Mouse (Mus musculus) CD8-positive naive resting alpha-beta T cell, adult 2 months (primary cell): Measurements from ENCODE around the gene Tdrd1.
"Not testable (repeated sequence)": the region's sequence is repeated elsewhere in the genome, so short reads cannot be mapped to it uniquely, and the experiment has no call there.

Experiments used
- DNase-seq, 2 experiments: peaks; one replicate each; pipeline ENCODE4 v3.0.0; 2022; ENCODE audit warnings: low read depth in 2 of 2, low spot score in 2 of 2

Tdrd1 gene

GRCm38 (mm10) chr19:56826047-56826631 is at the start of gene Tdrd1:
Gene Tdrd1 (plus strand): TSS chr19:56826209.
- DNase-seq: no peak

- DNase-seq: peak in 1 of 2 experiments; percentile 8
These were observed 49.2 kb upstream of the Tdrd1 start for GRCm38 (mm10) chr19:56776719-56777382.

- not testable (repeated sequence) for DNase-seq
These were observed 47.5 kb upstream of the Tdrd1 start for GRCm38 (mm10) chr19:56778532-56778931.

GRCm38 (mm10) chr19:56787911-56788310 is 38.1 kb upstream of the Tdrd1 start:
- DNase-seq: no peak

GRCm38 (mm10) chr19:56788952-56789351 is 37.1 kb upstream of the Tdrd1 start:
- DNase-seq: no peak

- DNase-seq: no peak
These were observed 28.6 kb upstream of the Tdrd1 start for GRCm38 (mm10) chr19:56797376-56797775.

- DNase-seq: no peak
These were observed 25.8 kb upstream of the Tdrd1 start for GRCm38 (mm10) chr19:56800226-56800625.

- no peak for DNase-seq
These were observed 24.9 kb upstream of the Tdrd1 start for GRCm38 (mm10) chr19:56800930-56801655.

- no peak for DNase-seq
These were observed 24.2 kb upstream of the Tdrd1 start for GRCm38 (mm10) chr19:56801656-56802351.

- no peak for DNase-seq
These were observed 23.7 kb upstream of the Tdrd1 start for GRCm38 (mm10) chr19:56802352-56802746.

GRCm38 (mm10) chr19:56805366-56805765 is 20.6 kb upstream of the Tdrd1 start:
- no peak for DNase-seq

GRCm38 (mm10) chr19:56807122-56807521 is 18.9 kb upstream of the Tdrd1 start:
- DNase-seq: no peak

- no peak for DNase-seq
These were observed 17.2 kb upstream of the Tdrd1 start for GRCm38 (mm10) chr19:56808771-56809170.

GRCm38 (mm10) chr19:56810641-56811146 is 15.3 kb upstream of the Tdrd1 start:
- DNase-seq: no peak

GRCm38 (mm10) chr19:56811590-56811989 is 14.4 kb upstream of the Tdrd1 start:
- DNase-seq: no peak

GRCm38 (mm10) chr19:56813360-56813759 is 12.6 kb upstream of the Tdrd1 start:
- no peak for DNase-seq

- DNase-seq: no peak
These were observed 8.0 kb upstream of the Tdrd1 start for GRCm38 (mm10) chr19:56817851-56818526.

GRCm38 (mm10) chr19:56821040-56821797 is 4.8 kb upstream of the Tdrd1 start:
- peak; percentile 14 to 31 for DNase-seq

GRCm38 (mm10) chr19:56821798-56822447 is 4.1 kb upstream of the Tdrd1 start, which contains the start of gene Ccdc186:
Gene Ccdc186 (minus strand): TSS chr19:56822190.
- DNase-seq: peak; percentile 93 to 94

GRCm38 (mm10) chr19:56822448-56822836 is 3.6 kb upstream of the Tdrd1 start:
- DNase-seq: no peak
